Mouse (Mus musculus) hindbrain, embryonic 13.5 days (tissue): ENCODE measurements around the gene Utp20. TPM values are rescaled to one million over a fixed set of nuclear protein-coding genes. Genes with fewer than 3 reads are reported as not detected.
"Not testable (repeated sequence)": the region's sequence is repeated elsewhere in the genome, so short reads cannot be mapped to it uniquely, and the experiment has no call there.

Experiments used
- ATAC-seq: fragments of 200-750 bp; cut with Nextera tagmentation; 2 replicates; pipeline ENCODE4 v1.8.0; 2017; ENCODE audit warnings: moderate TSS enrichment; ENCODE audit not compliant: low FRiP score
- H3K27ac ChIP-seq: fragments of 300-500 bp; sonication (generic); 2 replicates; pipeline ENCODE4 v1.5.1; 2015; ENCODE audit warnings: inconsistent platforms, mild to moderate bottlenecking, moderate library complexity
- H3K27me3 ChIP-seq: fragments of 300-500 bp; sonication (generic); 2 replicates; pipeline ENCODE4 v1.6.1; 2015; ENCODE audit warnings: mild to moderate bottlenecking, inconsistent platforms
- H3K36me3 ChIP-seq: fragments of 300-500 bp; sonication (generic); 2 replicates; pipeline ENCODE4 v1.6.1; 2015; ENCODE audit warnings: mild to moderate bottlenecking, inconsistent platforms
- H3K4me1 ChIP-seq: fragments of 300-500 bp; sonication (generic); replicated peaks from 2 replicates; pipeline ENCODE4 v1.6.1; 2015; ENCODE audit warnings: inconsistent platforms
- H3K4me2 ChIP-seq: fragments of 300-500 bp; sonication (generic); 2 replicates; pipeline ENCODE4 v1.6.1; 2015; ENCODE audit warnings: inconsistent platforms, mild to moderate bottlenecking, moderate library complexity
- H3K4me3 ChIP-seq: fragments of 300-500 bp; sonication (generic); 2 replicates; pipeline ENCODE4 v1.5.1; 2015; ENCODE audit warnings: mild to moderate bottlenecking, inconsistent platforms
- H3K9ac ChIP-seq: fragments of 300-500 bp; sonication (generic); 2 replicates; pipeline ENCODE4 v1.6.1; 2015; ENCODE audit warnings: mild to moderate bottlenecking, inconsistent platforms
- H3K9me3 ChIP-seq: fragments of 300-500 bp; sonication (generic); 2 replicates; pipeline ENCODE4 v1.6.1; 2016; ENCODE audit warnings: inconsistent platforms
- WGBS: fragments of 180-500 bp; shearing (Covaris S2); methylation state at CpG from one replicate; pipeline ENCODE4 v1.1.7; 2015; 5-methylcytosine and 5-hydroxymethylcytosine counted together
- polyA plus RNA-seq: library from polyadenylated mRNA; unstranded; fragments of >200 nt; fragmentation: Nextera tagmentation; extraction: Ambion mirVana; gene quantifications from 2 replicates; pipeline ENCODE4 v1.2.1, GENCODE M21; 2015

Utp20 gene
- polyA plus RNA-seq, 1 experiment from 2014 or later, result 8.7 TPM

- Histone ChIP-seq H3K27ac (no peak overlapping the region), H3K4me2 (no peak overlapping the region), H3K4me1 (no peaks in the 10 kb centered on the region), H3K4me3 (no peak overlapping the region), H3K9ac (no peak overlapping the region), H3K9me3 (no peaks in the 10 kb centered on the region), H3K36me3 (peaks cover 53% of the 10 kb centered on the region), H3K27me3 (no peaks in the 10 kb centered on the region)
- no peak for ATAC-seq
- WGBS, result 92% methylated on average over 4 of the region's 4 CpGs
Observed at GRCm38 (mm10) chr10:88780716-88781115, 45.9 kb downstream of the Utp20 start.

- Histone ChIP-seq H3K9ac (no peak overlapping the region), H3K27me3 (no peaks in the 10 kb centered on the region), H3K27ac (no peak overlapping the region), H3K4me1 (no peaks in the 10 kb centered on the region), H3K9me3 (no peaks in the 10 kb centered on the region), H3K4me2 (no peak overlapping the region), H3K36me3 (peaks cover 55% of the 10 kb centered on the region), H3K4me3 (no peak overlapping the region)
- 94% methylated on average over 6 of the region's 6 CpGs for WGBS
- no peak for ATAC-seq
Observed at GRCm38 (mm10) chr10:88776206-88776605, 50.4 kb downstream of the Utp20 start.

- peaks cover 77% of the 10 kb centered on the region for H3K36me3 ChIP-seq
- WGBS, result 92% methylated on average over 5 of the region's 5 CpGs
- H3K4me3 ChIP-seq, H3K9ac ChIP-seq, ATAC-seq, H3K4me1 ChIP-seq, H3K9me3 ChIP-seq, H3K27me3 ChIP-seq, H3K4me2 ChIP-seq, H3K27ac ChIP-seq: not testable (repeated sequence)
Observed at GRCm38 (mm10) chr10:88772965-88773364, 53.6 kb downstream of the Utp20 start.

- Histone ChIP-seq H3K9me3 (no peaks in the 10 kb centered on the region), H3K36me3 (peaks cover 84% of the 10 kb centered on the region), H3K4me1 (no peaks in the 10 kb centered on the region), H3K27me3 (no peaks in the 10 kb centered on the region), H3K4me3 (no peak overlapping the region), H3K9ac (no peak overlapping the region), H3K27ac (no peak overlapping the region), H3K4me2 (no peak overlapping the region)
- 97% methylated on average over 7 of the region's 7 CpGs for WGBS
- no peak for ATAC-seq
Observed at GRCm38 (mm10) chr10:88769676-88770075, 56.9 kb downstream of the Utp20 start.

GRCm38 (mm10) chr10:88768961-88769360, 57.6 kb downstream of the Utp20 start:
- 96% methylated on average over 5 of the region's 5 CpGs for WGBS
- Histone ChIP-seq H3K9me3 (no peaks in the 10 kb centered on the region), H3K4me2 (no peak overlapping the region), H3K4me1 (no peaks in the 10 kb centered on the region), H3K27ac (no peak overlapping the region), H3K4me3 (no peak overlapping the region), H3K9ac (no peak overlapping the region), H3K27me3 (no peaks in the 10 kb centered on the region), H3K36me3 (peaks cover 88% of the 10 kb centered on the region)
- no peak for ATAC-seq

- Histone ChIP-seq H3K9me3 (no peaks in the 10 kb centered on the region), H3K4me3 (no peak overlapping the region), H3K36me3 (peaks cover 93% of the 10 kb centered on the region), H3K9ac (no peak overlapping the region), H3K27ac (no peak overlapping the region), H3K4me1 (no peaks in the 10 kb centered on the region), H3K4me2 (no peak overlapping the region), H3K27me3 (no peaks in the 10 kb centered on the region)
- 95% methylated on average over 15 of the region's 15 CpGs for WGBS
- no peak for ATAC-seq
Observed at GRCm38 (mm10) chr10:88765431-88766142, 61.0 kb downstream of the Utp20 start.

- Histone ChIP-seq H3K36me3 (peaks cover 93% of the 10 kb centered on the region), H3K4me1 (no peaks in the 10 kb centered on the region), H3K27me3 (no peaks in the 10 kb centered on the region), H3K27ac (no peak overlapping the region), H3K4me2 (no peak overlapping the region), H3K9me3 (no peaks in the 10 kb centered on the region), H3K4me3 (no peak overlapping the region), H3K9ac (no peak overlapping the region)
- WGBS, result 95% methylated on average over 13 of the region's 13 CpGs
- no peak for ATAC-seq
Observed at GRCm38 (mm10) chr10:88761524-88762212, 64.9 kb downstream of the Utp20 start.

GRCm38 (mm10) chr10:88741426-88741825, 85.2 kb downstream of the Utp20 start:
- 95% methylated on average over 2 of the region's 2 CpGs for WGBS
- Histone ChIP-seq H3K4me1 (no peaks in the 10 kb centered on the region), H3K4me3 (no peak overlapping the region), H3K27ac (no peak overlapping the region), H3K4me2 (no peak overlapping the region), H3K27me3 (no peaks in the 10 kb centered on the region), H3K9me3 (no peaks in the 10 kb centered on the region), H3K36me3 (peaks cover 57% of the 10 kb centered on the region), H3K9ac (no peak overlapping the region)
- no peak for ATAC-seq

- H3K4me2 ChIP-seq, result no peak overlapping the region
- 95% methylated on average over 5 of the region's 5 CpGs for WGBS
- peaks cover 58% of the 10 kb centered on the region for H3K36me3 ChIP-seq
- H3K9ac ChIP-seq, result no peak overlapping the region
- no peak overlapping the region for H3K4me3 ChIP-seq
- ATAC-seq, result no peak
- no peaks in the 10 kb centered on the region for H3K9me3 ChIP-seq
- H3K4me1 ChIP-seq, result no peaks in the 10 kb centered on the region
- H3K27me3 ChIP-seq, result no peaks in the 10 kb centered on the region
- no peak overlapping the region for H3K27ac ChIP-seq
Observed at GRCm38 (mm10) chr10:88740781-88741180, 85.8 kb downstream of the Utp20 start.

- no peak for ATAC-seq
- H3K27ac ChIP-seq, result no peak overlapping the region
- H3K4me2 ChIP-seq, result no peak overlapping the region
- whole genome bisulfite sequencing, result 95% methylated on average over 1 of the region's 1 CpGs
- peaks cover 51% of the 10 kb centered on the region for H3K36me3 ChIP-seq
- no peaks in the 10 kb centered on the region for H3K4me1 ChIP-seq
- H3K9ac ChIP-seq, result no peak overlapping the region
- H3K4me3 ChIP-seq, result no peak overlapping the region
- no peaks in the 10 kb centered on the region for H3K9me3 ChIP-seq
- H3K27me3 ChIP-seq, result no peaks in the 10 kb centered on the region
Observed at GRCm38 (mm10) chr10:88739818-88740217, 86.8 kb downstream of the Utp20 start.

- not testable (repeated sequence) for H3K4me2 ChIP-seq, H3K4me3 ChIP-seq, H3K4me1 ChIP-seq, ATAC-seq, H3K9ac ChIP-seq, H3K27me3 ChIP-seq, H3K27ac ChIP-seq, H3K9me3 ChIP-seq
- H3K36me3 ChIP-seq, result peaks cover 43% of the 10 kb centered on the region
- 97% methylated on average over 8 of the region's 8 CpGs for WGBS
Observed at GRCm38 (mm10) chr10:88739074-88739473, 87.5 kb downstream of the Utp20 start.

- 19% methylated on average over 6 of the region's 6 CpGs for WGBS
- H3K27me3 ChIP-seq, result 0 out of 2 replicates have a peak, but pooled peaks cover 5% of the 10 kb centered on the region
Observed at GRCm38 (mm10) chr10:88732309-88732622, 94.3 kb downstream of the Utp20 start.

More at GRCm38 (mm10) chr10:88732309-88732622, 94.3 kb downstream of the Utp20 start:
- H3K4me2 ChIP-seq, result peak overlapping the region; percentile 97
- peak overlapping the region; percentile 97 for H3K9ac ChIP-seq
- peak overlapping the region; percentile 97 for H3K4me3 ChIP-seq
- H3K36me3 ChIP-seq, result peaks cover 5% of the 10 kb centered on the region
- H3K9me3 ChIP-seq, result no peaks in the 10 kb centered on the region
- no peak for ATAC-seq
- peaks cover 19% of the 10 kb centered on the region for H3K4me1 ChIP-seq
- no peak overlapping the region for H3K27ac ChIP-seq
